Mouse (Mus musculus) liver, embryonic 12.5 days (tissue): ENCODE data around the gene Slc38a10. TPM values are rescaled to one million over a fixed set of nuclear protein-coding genes. Genes with fewer than 3 reads are reported as not detected.

Source experiments
- ATAC-seq: fragments of 200-750 bp; cut with Nextera tagmentation; 2 replicates; pipeline ENCODE4 v1.8.0; 2017; ENCODE audit warnings: moderate number of reproducible peaks, mild to moderate bottlenecking, moderate library complexity
- H3K27ac ChIP-seq: fragments of 300-500 bp; sonication (generic); 2 replicates; pipeline ENCODE4 v1.5.1; 2016; ENCODE audit warnings: mild to moderate bottlenecking
- H3K27me3 ChIP-seq: fragments of 300-500 bp; sonication (generic); replicated peaks from 2 replicates; pipeline ENCODE4 v1.6.1; 2016; ENCODE audit warnings: mild to moderate bottlenecking, moderate library complexity
- H3K36me3 ChIP-seq: fragments of 300-500 bp; sonication (generic); 2 replicates; pipeline ENCODE4 v1.6.1; 2016; ENCODE audit warnings: mild to moderate bottlenecking, moderate library complexity
- H3K4me1 ChIP-seq: fragments of 300-500 bp; sonication (generic); 2 replicates; pipeline ENCODE4 v1.6.1; 2016
- H3K4me2 ChIP-seq: fragments of 300-500 bp; sonication (generic); 2 replicates; pipeline ENCODE4 v1.6.1; 2016; ENCODE audit warnings: mild to moderate bottlenecking, moderate library complexity
- H3K4me3 ChIP-seq: fragments of 300-500 bp; sonication (generic); 2 replicates; pipeline ENCODE4 v1.5.1; 2016; ENCODE audit warnings: mild to moderate bottlenecking, moderate library complexity
- H3K9ac ChIP-seq: fragments of 300-500 bp; sonication (generic); 2 replicates; pipeline ENCODE4 v1.6.1; 2016; ENCODE audit warnings: mild to moderate bottlenecking, moderate library complexity
- H3K9me3 ChIP-seq: fragments of 300-500 bp; sonication (generic); replicated peaks from 2 replicates; pipeline ENCODE4 v1.6.1; 2016; ENCODE audit warnings: mild to moderate bottlenecking, moderate library complexity
- WGBS: fragments of 180-500 bp; shearing (Covaris S2); methylation state at CpG from one replicate; pipeline ENCODE4 v1.1.7; 2016; ENCODE audit not compliant: insufficient replicate concordance; 5-methylcytosine and 5-hydroxymethylcytosine counted together
- polyA plus RNA-seq: library from polyadenylated mRNA; unstranded; fragments of >200 nt; fragmentation: Nextera tagmentation; extraction: Ambion mirVana; gene quantifications from 2 replicates; pipeline ENCODE4 v1.2.1, GENCODE M21; 2016

Slc38a10 gene
- polyA plus RNA-seq, 1 experiment from 2014 or later: 55.2 TPM

DNA sequence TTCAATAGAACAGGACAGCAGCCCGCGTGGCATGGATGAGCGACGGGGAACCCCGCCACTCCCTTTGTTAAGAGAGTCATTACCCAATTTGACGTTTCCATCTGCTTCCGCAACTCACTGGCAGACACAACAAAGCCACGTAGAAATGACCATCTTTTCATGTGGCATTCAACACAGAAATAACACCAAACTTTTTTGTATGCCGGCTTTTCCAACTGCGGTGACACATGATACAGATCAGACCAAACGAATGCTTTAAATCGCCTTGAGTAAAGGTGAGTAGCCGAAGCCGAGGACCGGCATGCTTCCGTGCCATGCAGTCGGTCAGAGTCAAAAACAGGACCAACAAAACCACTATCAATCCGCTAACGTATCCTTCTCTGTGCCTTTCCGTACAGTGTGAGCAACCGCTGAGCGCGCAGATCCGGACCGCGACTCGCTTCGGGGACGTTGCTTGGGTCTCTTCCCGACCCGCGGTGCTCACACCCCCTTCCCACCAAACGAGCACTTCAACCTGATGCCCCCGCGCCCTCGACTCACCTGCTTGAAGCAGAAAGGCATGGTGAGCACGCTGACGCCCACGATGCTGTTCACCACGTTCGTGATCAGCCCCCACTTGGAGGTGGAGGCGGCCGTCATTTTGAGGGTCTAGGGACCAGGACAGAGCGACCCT is 570 bp downstream of the Slc38a10 start:
- ATAC-seq: peak; percentile 42
- peak overlapping the region; percentile 90 for H3K4me2 ChIP-seq
- H3K9me3 ChIP-seq: no peaks in the 10 kb centered on the region
- peaks cover 48% of the 10 kb centered on the region for H3K4me1 ChIP-seq
- H3K27ac ChIP-seq: peak overlapping the region; percentile 88
- peak overlapping the region; percentile 90 for H3K4me3 ChIP-seq
- H3K9ac ChIP-seq: peak overlapping the region; percentile 88
- 2% methylated on average over 44 of the region's 44 CpGs for WGBS
- H3K27me3 ChIP-seq: no peaks in the 10 kb centered on the region
- peaks cover 30% of the 10 kb centered on the region for H3K36me3 ChIP-seq

DNA sequence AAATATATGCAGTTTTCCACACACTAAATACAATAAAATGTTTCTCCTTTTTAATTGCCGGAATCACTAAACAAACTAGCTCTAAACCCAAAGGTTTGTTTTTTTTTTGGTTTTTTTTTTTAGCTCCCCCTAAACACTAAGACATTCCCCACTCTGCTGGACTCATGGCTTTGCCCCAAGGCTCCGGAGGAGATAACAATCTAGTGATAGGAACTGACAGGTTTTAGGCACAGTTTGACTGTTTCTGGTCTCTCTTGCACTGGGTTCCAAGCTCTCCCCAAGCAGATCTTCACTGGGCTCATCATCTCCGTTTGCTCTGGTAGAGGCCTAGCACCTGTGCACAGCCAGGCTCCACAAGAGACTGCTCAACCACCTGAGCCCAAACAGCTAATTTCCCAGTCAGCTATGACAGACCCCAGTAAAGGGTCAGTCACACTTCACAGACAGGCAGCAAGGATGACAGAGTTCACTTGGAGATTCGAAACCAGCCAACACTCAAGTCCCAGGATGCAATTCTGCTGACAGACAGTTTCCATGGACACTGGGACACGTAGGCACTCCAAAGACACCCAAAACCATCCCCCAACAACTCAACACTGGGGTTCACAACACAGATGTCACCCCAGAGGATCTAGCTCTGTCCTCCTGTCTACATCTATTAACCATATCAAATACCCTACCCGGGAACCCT is 1.5 kb downstream of the Slc38a10 start:
- ATAC-seq: no peak
- H3K9me3 ChIP-seq: no peaks in the 10 kb centered on the region
- peak overlapping the region; percentile 90 for H3K4me3 ChIP-seq
- H3K9ac ChIP-seq: peak overlapping the region; percentile 88
- peaks cover 57% of the 10 kb centered on the region for H3K4me1 ChIP-seq
- H3K4me2 ChIP-seq: peak overlapping the region; percentile 90
- 29% methylated on average over 6 of the region's 6 CpGs for WGBS
- no peaks in the 10 kb centered on the region for H3K27me3 ChIP-seq
- peak overlapping the region; percentile 88 for H3K27ac ChIP-seq
- peaks cover 39% of the 10 kb centered on the region for H3K36me3 ChIP-seq

DNA sequence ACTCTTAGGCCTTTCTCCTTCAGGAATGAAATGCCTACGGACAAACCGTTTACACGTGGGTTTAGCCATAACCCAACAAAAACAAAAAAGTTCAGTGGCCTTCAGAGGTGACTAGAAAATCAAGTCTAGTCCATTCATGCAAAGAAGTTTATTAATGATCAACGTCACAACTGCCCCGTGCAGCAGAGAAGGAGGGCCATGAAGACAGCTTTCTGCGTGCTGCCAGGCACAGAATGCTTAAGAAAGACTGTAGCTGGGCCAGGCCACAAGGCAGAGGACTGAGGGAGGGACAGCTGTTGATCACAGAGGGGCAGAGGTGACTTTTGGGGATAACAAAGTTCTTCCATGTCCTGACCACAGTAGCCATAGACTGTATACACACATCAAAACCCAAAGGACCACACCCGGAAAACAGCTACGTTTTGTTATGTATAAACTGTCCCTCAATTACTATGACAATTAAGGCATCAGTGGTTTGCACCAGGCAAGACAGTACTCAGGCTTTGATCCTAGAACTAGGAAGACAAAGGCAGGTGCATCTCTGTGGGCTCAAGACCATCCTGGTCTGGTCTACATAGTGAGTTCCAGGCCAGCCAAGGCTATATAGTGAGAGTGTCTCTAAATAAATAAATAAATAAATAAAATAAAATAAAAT is 2.8 kb downstream of the Slc38a10 start:
- H3K9ac ChIP-seq: no peak overlapping the region
- H3K4me2 ChIP-seq: no peak overlapping the region
- peaks cover 52% of the 10 kb centered on the region for H3K36me3 ChIP-seq
- no peak overlapping the region for H3K27ac ChIP-seq
- ATAC-seq: no peak
- H3K4me1 ChIP-seq: peaks cover 71% of the 10 kb centered on the region
- no peaks in the 10 kb centered on the region for H3K9me3 ChIP-seq
- H3K4me3 ChIP-seq: no peak overlapping the region
- no peaks in the 10 kb centered on the region for H3K27me3 ChIP-seq
- 82% methylated on average over 8 of the region's 8 CpGs for WGBS

DNA sequence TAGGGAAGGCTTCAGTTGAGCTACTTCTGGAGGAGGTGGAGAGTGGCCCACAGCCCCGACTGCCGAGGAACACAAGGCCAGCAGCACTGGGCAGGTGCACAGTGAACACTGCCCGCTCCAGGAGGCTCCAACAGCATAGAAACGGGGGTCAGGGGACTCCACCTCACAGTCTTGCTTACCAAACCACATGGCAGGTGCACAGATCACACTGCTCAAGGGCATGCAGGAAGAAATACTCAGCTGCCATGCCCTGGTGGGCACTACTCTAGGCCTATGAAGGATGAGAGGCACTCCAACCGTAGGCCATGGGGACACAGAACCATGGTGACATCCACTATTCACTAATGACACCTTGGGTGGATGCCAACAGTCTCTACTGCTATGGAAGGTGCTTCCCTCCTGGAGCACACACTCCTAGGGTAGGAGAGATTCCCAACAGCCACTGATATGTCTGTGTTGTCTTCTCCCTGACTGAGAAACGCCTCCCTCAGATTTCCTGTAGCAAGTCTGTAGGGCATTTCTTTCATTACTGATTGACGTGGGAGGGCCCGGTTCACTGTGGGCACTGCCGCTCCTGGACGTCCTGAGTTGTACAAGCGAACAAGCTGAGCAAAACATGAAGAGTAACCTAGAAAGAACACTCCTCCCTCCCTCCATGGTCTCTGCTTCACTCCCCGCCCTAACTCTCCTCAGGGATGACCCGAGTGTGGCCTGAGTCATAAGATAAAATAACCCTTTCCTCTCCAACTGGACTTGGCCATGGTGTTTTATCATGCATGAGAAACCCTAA is 7.2 kb downstream of the Slc38a10 start:
- Histone ChIP-seq H3K4me3 (no peak overlapping the region), H3K4me1 (peaks cover 83% of the 10 kb centered on the region)

DNA sequence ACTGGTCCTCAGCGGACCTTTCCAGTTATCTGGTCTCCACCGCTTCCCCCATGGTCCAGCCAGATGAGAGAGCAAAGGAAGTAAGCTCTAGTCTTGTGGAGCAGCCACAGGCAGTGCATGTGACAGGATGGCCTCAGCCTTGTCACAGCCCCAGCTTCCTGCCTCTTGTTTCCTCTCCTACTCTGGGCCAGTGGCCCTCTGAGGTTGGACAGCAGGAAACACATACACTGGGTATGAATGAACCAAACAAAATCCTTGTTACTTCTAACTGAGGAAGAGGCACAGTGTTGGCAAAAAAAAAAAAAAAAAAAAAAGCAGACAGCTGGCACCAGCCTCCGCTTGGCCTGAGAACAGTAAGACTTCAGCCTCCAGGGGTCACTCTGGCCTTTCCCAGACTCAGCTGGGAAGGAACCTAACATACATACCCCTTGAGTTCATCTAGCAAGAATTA is 8.5 kb downstream of the Slc38a10 start:
- peak; percentile 68 for ATAC-seq
- Histone ChIP-seq H3K36me3 (peaks cover 87% of the 10 kb centered on the region), H3K9ac (0 out of 2 replicates have a peak overlapping the region, but pooled peaks have one; percentile 17)

More for the DNA sequence above, 7.2 kb downstream of the Slc38a10 start:
- Histone ChIP-seq H3K27me3 (no peaks in the 10 kb centered on the region), H3K4me2 (no peak overlapping the region), H3K9ac (no peak overlapping the region), H3K9me3 (no peaks in the 10 kb centered on the region), H3K27ac (peak overlapping the region; percentile 68), H3K36me3 (peaks cover 85% of the 10 kb centered on the region)
- ATAC-seq: no peak
- WGBS: 62% methylated on average over 13 of the region's 13 CpGs

DNA sequence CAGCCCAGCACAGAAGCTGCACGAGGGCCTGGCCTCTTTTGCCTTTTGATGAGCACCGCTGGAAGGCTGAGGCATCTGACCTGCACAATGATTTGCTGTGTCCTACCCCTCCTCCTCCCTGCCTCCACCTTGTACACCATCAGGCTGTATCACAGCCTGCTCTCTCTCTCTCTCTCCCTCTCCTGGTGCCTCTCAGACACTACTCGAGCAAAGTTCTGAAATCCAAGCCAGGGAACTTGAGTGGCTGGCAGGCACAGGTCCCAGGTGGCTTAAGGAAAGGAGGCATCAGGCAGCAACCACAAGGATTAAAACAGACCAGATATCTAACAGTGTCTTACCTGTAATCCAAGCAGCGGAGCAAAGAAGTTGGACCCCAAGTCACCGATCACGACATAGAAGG is 10.9 kb downstream of the Slc38a10 start:
- WGBS: 73% methylated on average over 6 of the region's 6 CpGs
- no peaks in the 10 kb centered on the region for H3K9me3 ChIP-seq
- H3K27me3 ChIP-seq: no peaks in the 10 kb centered on the region
- H3K9ac ChIP-seq: no peak overlapping the region; the same call in 1 of the 2 replicates
- ATAC-seq: no peak
- 0 out of 2 replicates have a peak overlapping the region, but pooled peaks have one; percentile 5 for H3K27ac ChIP-seq
- peaks cover 92% of the 10 kb centered on the region for H3K4me1 ChIP-seq
- no peak overlapping the region for H3K4me2 ChIP-seq
- H3K36me3 ChIP-seq: peaks cover 80% of the 10 kb centered on the region
- no peak overlapping the region for H3K4me3 ChIP-seq

More for the DNA sequence above, 8.5 kb downstream of the Slc38a10 start:
- H3K4me2 ChIP-seq: no peak overlapping the region
- H3K27ac ChIP-seq: peak overlapping the region; percentile 73
- peaks cover 83% of the 10 kb centered on the region for H3K4me1 ChIP-seq
- H3K27me3 ChIP-seq: no peaks in the 10 kb centered on the region
- no peak overlapping the region for H3K4me3 ChIP-seq
- no peaks in the 10 kb centered on the region for H3K9me3 ChIP-seq
- WGBS: 29% methylated on average over 3 of the region's 3 CpGs

DNA sequence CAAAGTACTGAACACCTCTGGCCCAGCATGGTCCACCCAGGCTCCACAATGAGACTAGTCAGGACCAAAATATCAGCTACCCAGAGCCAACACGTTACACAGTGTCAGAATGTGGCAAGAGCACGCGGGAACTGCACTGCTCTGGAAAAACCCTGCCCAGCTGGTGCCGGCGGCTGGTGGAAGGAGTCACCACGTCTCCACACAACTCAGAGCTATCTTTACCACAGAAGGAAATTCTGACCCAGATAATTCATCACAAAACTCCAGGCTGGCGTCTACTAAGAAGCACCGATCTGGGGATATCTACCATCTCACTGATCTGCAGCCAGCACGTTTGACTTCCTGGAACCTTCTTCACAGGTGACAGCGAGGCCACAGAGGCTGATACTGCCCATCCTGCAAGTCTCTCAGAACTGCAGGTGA is 11.8 kb downstream of the Slc38a10 start:
- Histone ChIP-seq H3K4me1 (peaks cover 91% of the 10 kb centered on the region), H3K27me3 (no peaks in the 10 kb centered on the region), H3K4me3 (no peak overlapping the region), H3K9me3 (no peaks in the 10 kb centered on the region), H3K4me2 (no peak overlapping the region), H3K27ac (peak overlapping the region; percentile 27; the same call in 1 of the 2 replicates), H3K9ac (peak overlapping the region; percentile 28; the same call in 1 of the 2 replicates), H3K36me3 (peaks cover 80% of the 10 kb centered on the region)
- no peak; the same call in 1 of the 2 replicates for ATAC-seq
- 25% methylated on average over 10 of the region's 10 CpGs for WGBS

DNA sequence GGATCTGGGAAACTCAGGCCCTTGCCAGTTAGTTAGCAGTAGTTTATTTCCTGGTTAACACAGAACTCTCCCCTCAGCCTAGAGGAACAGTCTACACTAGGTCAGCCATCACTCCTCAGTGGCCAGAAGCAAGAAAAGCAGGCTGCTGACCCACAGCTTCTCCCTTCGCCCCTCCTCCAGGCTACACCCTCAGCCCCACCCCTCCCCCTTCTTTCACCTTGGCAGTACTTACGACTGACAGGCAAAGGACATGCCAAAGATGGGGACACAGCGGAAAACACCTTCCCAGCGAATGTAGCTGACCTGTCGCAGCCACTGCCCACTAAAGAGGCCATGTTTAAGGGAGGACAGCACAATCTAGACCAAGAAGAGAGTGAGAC is 13.5 kb downstream of the Slc38a10 start:
- Histone ChIP-seq H3K9me3 (no peaks in the 10 kb centered on the region), H3K4me3 (no peak overlapping the region), H3K27me3 (no peaks in the 10 kb centered on the region), H3K9ac (peak overlapping the region; percentile 31; the same call in 1 of the 2 replicates), H3K27ac (peak overlapping the region; percentile 76), H3K36me3 (peaks cover 81% of the 10 kb centered on the region), H3K4me2 (peak overlapping the region; percentile 55), H3K4me1 (peaks cover 75% of the 10 kb centered on the region)
- no peak for ATAC-seq
- 37% methylated on average over 5 of the region's 5 CpGs for WGBS

DNA sequence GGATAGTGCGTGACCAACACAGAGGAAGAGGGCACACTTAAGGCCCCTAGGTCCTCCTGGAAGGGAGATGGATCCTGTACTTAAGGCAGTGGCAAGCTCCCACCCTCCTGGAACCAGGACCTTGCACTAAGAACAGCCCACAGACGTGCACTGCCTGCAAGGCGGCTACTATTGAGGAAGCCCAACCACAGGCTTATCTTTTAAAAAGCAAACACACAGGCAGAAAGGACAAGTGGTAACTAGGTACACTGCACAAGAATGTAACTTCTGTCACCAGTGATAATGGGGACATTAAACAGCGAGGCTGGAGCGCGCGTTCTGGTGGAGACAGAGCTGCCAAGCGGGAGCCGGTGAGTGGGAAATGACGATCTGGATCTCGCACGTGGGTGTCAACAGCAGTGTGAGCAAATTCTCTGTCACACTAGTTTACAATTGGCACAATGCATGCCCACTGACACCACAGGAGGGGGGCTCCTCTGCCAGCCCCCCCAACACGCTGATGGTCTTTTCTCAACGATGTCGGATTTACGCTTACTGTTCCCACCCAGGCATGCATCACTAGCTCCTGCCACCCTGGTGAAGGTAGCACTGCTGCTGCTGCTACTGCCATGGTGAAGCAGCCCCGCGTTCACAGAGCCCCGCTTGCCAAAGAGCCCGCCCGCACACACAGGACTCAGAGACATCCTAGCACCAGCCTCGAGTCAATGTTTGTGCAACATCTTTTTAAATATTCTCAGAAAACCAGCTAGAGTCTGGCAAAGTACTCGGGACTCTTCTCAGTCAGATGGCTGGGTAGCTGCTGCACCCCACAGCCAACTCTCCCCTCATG is 14.1 kb downstream of the Slc38a10 start:
- no peaks in the 10 kb centered on the region for H3K27me3 ChIP-seq
- no peaks in the 10 kb centered on the region for H3K9me3 ChIP-seq
- peak overlapping the region; percentile 76 for H3K27ac ChIP-seq
- H3K4me3 ChIP-seq: no peak overlapping the region
- H3K4me1 ChIP-seq: peaks cover 72% of the 10 kb centered on the region
- peak overlapping the region; percentile 39 for H3K9ac ChIP-seq
- ATAC-seq: peak; percentile 81
- 38% methylated on average over 23 of the region's 23 CpGs for WGBS
- H3K4me2 ChIP-seq: peak overlapping the region; percentile 55
- peaks cover 82% of the 10 kb centered on the region for H3K36me3 ChIP-seq

DNA sequence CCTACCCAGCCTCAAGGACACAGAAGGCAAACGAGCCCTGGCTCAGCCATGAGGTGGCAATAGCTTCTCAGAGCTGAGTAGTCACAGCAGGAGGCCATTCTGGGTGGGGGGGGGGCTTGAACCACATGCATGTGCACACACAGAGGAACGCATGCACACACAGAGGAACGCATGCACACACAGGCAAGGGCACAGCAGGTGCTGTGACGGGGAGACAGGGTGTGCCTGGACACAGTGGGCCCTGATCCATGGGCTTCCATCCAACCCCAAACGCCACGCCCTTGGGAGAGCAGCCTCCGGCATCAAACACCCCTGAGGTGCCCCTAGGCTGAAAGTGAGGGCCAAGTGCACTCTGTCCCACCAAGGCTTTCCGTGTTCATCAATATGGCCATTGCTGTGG is 15.0 kb downstream of the Slc38a10 start:
- Histone ChIP-seq H3K36me3 (peaks cover 85% of the 10 kb centered on the region), H3K9me3 (no peaks in the 10 kb centered on the region), H3K27ac (peak overlapping the region; percentile 76), H3K4me2 (peak overlapping the region; percentile 55), H3K4me1 (peaks cover 66% of the 10 kb centered on the region), H3K27me3 (no peaks in the 10 kb centered on the region), H3K9ac (no peak overlapping the region), H3K4me3 (no peak overlapping the region)
- 84% methylated on average over 8 of the region's 8 CpGs for WGBS
- no peak for ATAC-seq
